Mouse (Mus musculus): ENCODE data around the gene Zfp366. TPM values are rescaled to one million over a fixed set of nuclear protein-coding genes. Genes with fewer than 3 reads are reported as not detected.

Zfp366 gene
- total RNA-seq, 2 experiments from 2014 or later, result 4.8 to 6.9 TPM

DNA sequence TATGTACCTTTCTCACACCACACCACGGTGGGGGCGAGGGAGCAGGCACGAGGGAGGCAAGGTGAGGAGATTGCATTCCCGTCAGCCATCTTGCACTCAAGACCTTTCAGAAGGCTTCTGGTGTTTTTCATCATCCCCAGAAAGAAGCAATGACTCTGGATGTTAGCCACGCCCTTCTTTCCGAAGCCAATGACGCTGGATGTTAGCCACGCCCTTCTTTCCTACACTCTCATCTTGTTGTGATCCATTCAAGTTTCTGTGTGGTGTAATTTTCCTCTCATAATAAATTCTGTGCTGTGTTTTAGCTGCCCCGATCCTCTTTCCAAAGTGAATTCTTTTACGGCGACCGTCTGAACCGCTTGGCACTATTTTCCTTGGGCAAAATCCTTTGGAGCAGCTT lies 109.6 kb downstream of the Zfp366 start:
- DNase-seq (ENCODE audit: low spot score in 2 of 2), result no peak

DNA sequence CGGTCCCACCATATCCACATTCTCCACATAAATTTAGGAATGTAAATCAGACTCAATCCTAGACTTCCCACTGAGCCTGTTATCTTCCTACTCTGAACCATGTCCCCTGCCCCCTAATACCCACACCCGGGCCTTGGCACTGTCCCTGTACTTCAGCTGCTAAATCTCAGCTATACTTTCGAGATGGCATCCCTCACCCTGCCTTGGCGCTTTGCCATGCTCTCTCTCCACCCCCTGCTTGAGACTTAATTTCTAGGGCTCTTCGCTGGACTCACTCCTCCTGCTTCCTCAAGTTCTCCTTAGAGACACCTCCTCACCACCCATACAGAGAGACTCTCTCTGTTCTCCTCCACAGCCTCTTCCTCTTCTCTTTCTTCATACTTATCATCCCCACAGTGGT lies 115.3 kb downstream of the Zfp366 start:
- no peak for DNase-seq (ENCODE audit: low spot score in 2 of 2)

Other genes starting within 250 kb of the Zfp366 start
- not detected for gene 1700024P04Rik, start 200.3 kb upstream of the Zfp366 start, total RNA-seq (2021)
- 10 to 100 TPM; 35.8 to 39.6 TPM for gene Ptcd2, start 159.9 kb downstream of the Zfp366 start, total RNA-seq (2021)
- gene Mrps27, start 160.0 kb downstream of the Zfp366 start, total RNA-seq (2021), result 10 to 100 TPM; 51.7 to 52.1 TPM

Measured in adrenal gland, postnatal 4 days (tissue).